ENCODE assay signal across 9 mouse cellular contexts in the genomic region with DNA sequence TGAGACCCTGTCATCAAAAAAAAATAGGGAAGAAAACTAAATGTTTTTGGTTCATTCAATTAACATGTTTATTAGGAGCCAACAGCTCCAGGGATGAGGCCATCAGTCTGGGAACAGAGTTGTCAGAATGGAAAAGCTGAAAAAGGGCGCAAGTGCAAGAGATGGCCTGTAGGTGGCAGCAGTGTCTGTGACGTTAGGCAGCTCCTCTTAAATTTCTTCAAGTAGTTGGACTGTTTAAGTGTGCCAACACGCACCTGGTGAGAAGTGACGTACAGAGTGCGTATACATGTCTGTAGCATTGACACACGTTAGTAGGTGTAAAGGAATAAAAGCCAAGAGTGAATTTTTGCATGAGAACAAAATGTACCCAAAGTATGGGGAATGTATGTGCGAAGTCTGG. TPM values are rescaled to one million over a fixed set of nuclear protein-coding genes. Genes with fewer than 3 reads are reported as not detected.
DNase-seq lines count a peak whose midpoint lies in the region; TF ChIP-seq lines count a peak whose summit lies in the region.
"Had no signal": no experiment of that assay in that cellular context is flagged by ENCODE, and none has a peak within 500 bp of the region (broad histone marks: within the 10 kb centered on the region; RNA-seq: fewer than 3 reads in every experiment).

No protein-coding gene starts in this region.

- intact Hi-C loops in gastrocnemius, adult 2 months (cut with DNase I) = loop anchor here (1.0 to 10.0 kb wide), 2 partner anchors 89 to 256 kb away; no protein-coding TSS in a partner anchor

- no peak overlapping the region for H3K27ac ChIP-seq in gastrocnemius, adult 2 months

- TF ChIP-seq CTCF in gastrocnemius, adult 2 months (IDR thresholded peaks at IDR 0.05) = peak; percentile 91; the same call in 1 of the 2 replicates

- H3K4me3 ChIP-seq in gastrocnemius, adult 2 months = no peak overlapping the region

- peak; percentile 64 for DNase-seq in gastrocnemius, adult 2 months
- DNase-seq in gastrocnemius, postnatal 25 days = no peak
- DNase-seq in urinary bladder, postnatal 14 days (ENCODE audit: low spot score) = peak; percentile 60
- DNase-seq in urinary bladder, adult 2 months (ENCODE audit: low spot score) = no peak
- DNase-seq in cerebellum, postnatal 25 days = peak; percentile 62 to 78
- DNase-seq in kidney, adult 18-20 months = peak; percentile 58
- peak; percentile 52 to 61 for DNase-seq in lung, adult 18-20 months
- peak; percentile 58 for DNase-seq in right cerebral cortex, postnatal 14 days

RNA-seq across cellular contexts. Expression of a gene that starts 13.8 kb away (rescaled TPM):
- total RNA-seq in gastrocnemius, adult 2 months (2021) = 100 to 1,000 TPM; 102 to 113 TPM
- total RNA-seq in gastrocnemius, postnatal 25 days (2021) = 10 to 100 TPM; 80.4 to 86.0 TPM
- polyA plus RNA-seq in urinary bladder, adult 2 months (2012; rRNA removed) = 61.2 and 66.1 TPM in 2 replicates

RNA-seq across cellular contexts. Expression of a gene that starts 14.4 kb away (rescaled TPM):
- total RNA-seq in gastrocnemius, adult 2 months (2021) = under 1 TPM in 1 of 2 experiments, not detected in 1; 0.08 TPM
- total RNA-seq in gastrocnemius, postnatal 25 days (2021) = not detected
- polyA plus RNA-seq in urinary bladder, adult 2 months (2012; rRNA removed) = 0.32 and 0.39 TPM in 2 replicates
- total RNA-seq: layer of hippocampus, adult 18-20 months had no signal

RNA-seq across cellular contexts. Expression of a gene that starts 55.4 kb away (rescaled TPM):
- total RNA-seq in gastrocnemius, adult 2 months (2021) = not detected
- total RNA-seq in gastrocnemius, postnatal 25 days (2021) = not detected
- polyA plus RNA-seq in urinary bladder, adult 2 months (2012; rRNA removed) = 1.4 and 1.6 TPM in 2 replicates

Comparison
In these comparisons a context has a peak if more than half of its experiments do, and no peak if none do; other contexts are left out.
1. DNase-seq: peak in gastrocnemius, adult 2 months (single experiment), urinary bladder, postnatal 14 days (single experiment), cerebellum, postnatal 25 days (2 of 2), kidney, adult 18-20 months (single experiment), lung, adult 18-20 months (2 of 2) and right cerebral cortex, postnatal 14 days (single experiment); none in gastrocnemius, postnatal 25 days (single experiment) and urinary bladder, adult 2 months (single experiment).